Mouse (Mus musculus): ENCODE data around the gene Gjb1. TPM values are rescaled to one million over a fixed set of nuclear protein-coding genes. Genes with fewer than 3 reads are reported as not detected.

The Gjb1 gene
- polyA plus RNA-seq, 1 experiment from 2014 or later = 174 TPM

DNA sequence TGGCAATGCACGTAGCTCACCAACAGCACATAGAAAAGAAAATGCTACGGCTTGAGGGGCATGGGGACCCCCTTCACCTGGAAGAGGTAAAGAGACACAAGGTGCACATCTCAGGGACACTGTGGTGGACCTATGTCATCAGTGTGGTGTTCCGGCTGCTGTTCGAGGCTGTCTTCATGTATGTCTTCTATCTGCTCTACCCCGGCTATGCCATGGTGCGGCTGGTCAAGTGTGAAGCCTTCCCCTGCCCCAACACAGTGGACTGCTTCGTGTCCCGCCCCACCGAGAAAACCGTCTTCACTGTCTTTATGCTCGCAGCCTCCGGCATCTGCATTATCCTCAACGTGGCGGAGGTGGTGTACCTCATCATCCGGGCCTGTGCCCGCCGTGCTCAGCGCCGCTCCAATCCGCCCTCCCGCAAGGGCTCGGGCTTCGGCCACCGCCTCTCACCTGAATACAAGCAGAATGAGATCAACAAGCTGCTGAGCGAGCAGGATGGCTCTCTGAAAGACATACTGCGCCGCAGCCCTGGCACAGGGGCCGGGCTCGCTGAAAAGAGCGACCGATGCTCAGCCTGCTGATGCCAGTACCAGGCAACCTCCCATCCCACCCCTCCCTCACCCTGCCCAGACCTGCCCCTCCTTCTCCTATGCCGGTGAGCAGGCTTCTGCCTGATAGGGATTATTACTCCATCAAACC, 8.4 kb downstream of the Gjb1 start:
- Histone ChIP-seq H3K4me3 (ENCODE audit: low read depth, low read length) (no peak overlapping the region), H3K27ac (ENCODE audit: low read length) (no peak overlapping the region), H3K9ac (ENCODE audit: low read depth, low read length) (no peak overlapping the region), H3K4me2 (ENCODE audit: low read depth, low read length) (no peak overlapping the region), H3K9me3 (replicated peaks; ENCODE audit: control insufficient read depth, low read length) (no peaks in the 10 kb centered on the region), H3K36me3 (ENCODE audit: control insufficient read depth, insufficient read depth) (no peaks in the 10 kb centered on the region), H3K4me1 (ENCODE audit: control insufficient read depth, low read depth, low read length) (no peaks in the 10 kb centered on the region), H3K27me3 (ENCODE audit: control insufficient read depth, insufficient read depth, low read depth, low read length) (peaks cover 30% of the 10 kb centered on the region)
- no peak for ATAC-seq (ENCODE audit: low read depth)
- 23% methylated on average over 31 of the region's 32 CpGs for WGBS (ENCODE audit: insufficient replicate concordance)

DNA sequence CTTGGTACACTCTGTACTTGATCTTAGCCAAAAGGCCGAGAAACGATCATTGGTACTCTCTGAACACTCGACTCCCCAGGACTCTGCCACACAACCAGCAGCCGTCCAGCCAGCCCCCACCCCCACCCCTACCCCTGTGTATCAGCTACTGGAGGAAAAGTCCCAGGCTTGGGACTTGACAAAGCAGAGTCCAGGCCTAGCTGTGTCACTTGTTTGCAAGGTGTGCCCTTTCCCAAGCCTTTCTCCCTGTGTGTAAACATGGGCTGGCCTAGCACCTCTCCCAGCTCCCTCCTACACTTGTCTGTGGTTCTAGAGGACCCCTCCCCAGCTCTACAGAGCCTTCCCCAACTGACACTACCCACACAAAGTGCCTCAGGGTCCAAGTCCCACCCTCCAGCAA, 10.0 kb downstream of the Gjb1 start:
- peak; percentile 74 for ATAC-seq (ENCODE audit: low read depth)
- H3K27ac ChIP-seq (ENCODE audit: low read length) = no peak overlapping the region
- no peaks in the 10 kb centered on the region for H3K9me3 ChIP-seq (replicated peaks; ENCODE audit: control insufficient read depth, low read length)
- 50% methylated on average over 4 of the region's 4 CpGs for WGBS (ENCODE audit: insufficient replicate concordance)
- no peaks in the 10 kb centered on the region for H3K4me1 ChIP-seq (ENCODE audit: control insufficient read depth, low read depth, low read length)
- no peaks in the 10 kb centered on the region for H3K36me3 ChIP-seq (ENCODE audit: control insufficient read depth, insufficient read depth)
- H3K4me3 ChIP-seq (ENCODE audit: low read depth, low read length) = no peak overlapping the region
- no peak overlapping the region for H3K4me2 ChIP-seq (ENCODE audit: low read depth, low read length)
- peaks cover 30% of the 10 kb centered on the region for H3K27me3 ChIP-seq (ENCODE audit: control insufficient read depth, insufficient read depth, low read depth, low read length)
- no peak overlapping the region for H3K9ac ChIP-seq (ENCODE audit: low read depth, low read length)

DNA sequence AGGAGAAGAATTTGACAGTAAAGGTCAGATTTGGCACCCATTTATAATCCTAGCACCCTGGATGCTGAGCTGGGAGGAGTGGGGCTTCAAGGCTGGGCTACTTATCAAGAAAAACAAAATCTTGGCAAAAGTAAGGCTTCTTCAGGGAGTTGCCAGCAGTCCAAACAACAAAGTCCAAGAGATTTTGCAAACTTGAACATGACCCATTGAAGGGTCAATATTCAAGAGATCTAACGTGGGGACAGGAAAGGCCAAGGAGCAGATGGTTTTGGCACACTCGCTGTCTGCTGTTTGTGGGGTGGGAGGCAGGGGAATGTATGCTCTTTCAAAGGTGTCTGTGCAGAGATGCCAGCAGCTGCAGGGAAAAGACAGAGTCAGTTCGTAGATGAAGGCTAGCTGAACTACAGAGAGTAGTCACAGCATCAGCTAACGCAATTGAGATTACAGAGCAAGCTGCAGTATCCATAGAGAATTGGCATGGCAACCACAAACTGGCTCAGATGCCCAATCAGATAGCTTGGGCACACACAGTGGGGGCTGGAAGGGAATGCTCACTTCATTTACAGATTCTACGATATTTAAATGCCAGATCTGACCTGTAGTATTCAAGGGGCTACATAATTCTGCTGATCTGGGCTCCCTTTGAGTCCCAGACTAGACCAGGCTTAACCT, 12.8 kb downstream of the Gjb1 start:
- no peak overlapping the region for H3K27ac ChIP-seq (ENCODE audit: low read length)
- no peaks in the 10 kb centered on the region for H3K4me1 ChIP-seq (ENCODE audit: control insufficient read depth, low read depth, low read length)
- H3K4me3 ChIP-seq (ENCODE audit: low read depth, low read length) = no peak overlapping the region
- no peaks in the 10 kb centered on the region for H3K9me3 ChIP-seq (replicated peaks; ENCODE audit: control insufficient read depth, low read length)
- 48% methylated on average over 5 of the region's 5 CpGs for WGBS (ENCODE audit: insufficient replicate concordance)
- H3K9ac ChIP-seq (ENCODE audit: low read depth, low read length) = no peak overlapping the region
- no peak overlapping the region for H3K4me2 ChIP-seq (ENCODE audit: low read depth, low read length)
- H3K27me3 ChIP-seq (ENCODE audit: control insufficient read depth, insufficient read depth, low read depth, low read length) = peaks cover 14% of the 10 kb centered on the region
- ATAC-seq (ENCODE audit: low read depth) = no peak
- H3K36me3 ChIP-seq (ENCODE audit: control insufficient read depth, insufficient read depth) = no peaks in the 10 kb centered on the region

DNA sequence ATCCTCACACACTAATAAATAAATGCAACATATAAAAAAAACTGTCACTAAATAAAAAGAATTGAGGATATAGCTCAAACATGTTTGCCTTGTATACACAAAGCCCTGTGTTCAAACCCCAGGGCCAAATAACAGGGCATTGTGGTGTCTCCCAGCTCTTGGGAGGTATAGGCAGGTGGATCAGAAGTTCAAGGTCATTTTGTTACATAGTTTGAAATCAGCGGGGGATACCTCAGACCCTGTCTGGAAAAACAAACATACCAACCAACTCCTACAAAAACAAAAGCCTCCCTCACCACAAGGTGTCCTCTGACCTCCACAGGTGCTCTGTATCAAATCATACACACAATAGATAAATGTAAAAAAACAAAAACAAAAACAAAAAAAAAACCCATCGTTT, 18.2 kb downstream of the Gjb1 start:
- Histone ChIP-seq H3K36me3 (ENCODE audit: control insufficient read depth, insufficient read depth) (no peaks in the 10 kb centered on the region), H3K4me3 (ENCODE audit: low read depth, low read length) (no peak overlapping the region), H3K27ac (ENCODE audit: low read length) (no peak overlapping the region), H3K27me3 (ENCODE audit: control insufficient read depth, insufficient read depth, low read depth, low read length) (peaks cover 6% of the 10 kb centered on the region; the same call in 1 of the 2 replicates), H3K9ac (ENCODE audit: low read depth, low read length) (no peak overlapping the region), H3K9me3 (replicated peaks; ENCODE audit: control insufficient read depth, low read length) (no peaks in the 10 kb centered on the region), H3K4me1 (ENCODE audit: control insufficient read depth, low read depth, low read length) (no peaks in the 10 kb centered on the region), H3K4me2 (ENCODE audit: low read depth, low read length) (no peak overlapping the region)
- WGBS (ENCODE audit: insufficient replicate concordance) = 50% methylated on average over 2 of the region's 2 CpGs
- no peak for ATAC-seq (ENCODE audit: low read depth)

DNA sequence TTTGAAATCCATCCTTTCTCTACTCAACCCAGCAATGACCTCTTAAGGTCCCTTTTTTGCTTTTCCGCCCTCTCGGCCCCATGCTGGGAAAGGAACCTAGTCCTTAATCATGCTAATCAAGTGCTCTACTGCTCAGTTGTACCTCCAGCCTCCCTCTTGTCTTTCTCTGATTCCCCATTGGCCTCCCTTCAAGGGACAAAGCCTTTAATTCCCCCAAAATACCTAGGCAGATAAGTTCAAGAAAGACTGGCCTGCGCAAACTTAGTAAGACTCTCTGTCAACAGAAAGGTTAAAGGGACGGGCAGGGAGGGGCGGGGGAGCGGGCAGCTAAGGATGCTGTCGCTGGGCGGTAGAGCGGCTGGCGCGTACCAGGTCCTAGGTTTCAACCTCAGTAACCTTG, 20.3 kb downstream of the Gjb1 start:
- H3K27me3 ChIP-seq (ENCODE audit: control insufficient read depth, insufficient read depth, low read depth, low read length) = peaks cover 6% of the 10 kb centered on the region; the same call in 1 of the 2 replicates
- no peak overlapping the region for H3K4me2 ChIP-seq (ENCODE audit: low read depth, low read length)
- 39% methylated on average over 11 of the region's 11 CpGs for WGBS (ENCODE audit: insufficient replicate concordance)

DNA sequence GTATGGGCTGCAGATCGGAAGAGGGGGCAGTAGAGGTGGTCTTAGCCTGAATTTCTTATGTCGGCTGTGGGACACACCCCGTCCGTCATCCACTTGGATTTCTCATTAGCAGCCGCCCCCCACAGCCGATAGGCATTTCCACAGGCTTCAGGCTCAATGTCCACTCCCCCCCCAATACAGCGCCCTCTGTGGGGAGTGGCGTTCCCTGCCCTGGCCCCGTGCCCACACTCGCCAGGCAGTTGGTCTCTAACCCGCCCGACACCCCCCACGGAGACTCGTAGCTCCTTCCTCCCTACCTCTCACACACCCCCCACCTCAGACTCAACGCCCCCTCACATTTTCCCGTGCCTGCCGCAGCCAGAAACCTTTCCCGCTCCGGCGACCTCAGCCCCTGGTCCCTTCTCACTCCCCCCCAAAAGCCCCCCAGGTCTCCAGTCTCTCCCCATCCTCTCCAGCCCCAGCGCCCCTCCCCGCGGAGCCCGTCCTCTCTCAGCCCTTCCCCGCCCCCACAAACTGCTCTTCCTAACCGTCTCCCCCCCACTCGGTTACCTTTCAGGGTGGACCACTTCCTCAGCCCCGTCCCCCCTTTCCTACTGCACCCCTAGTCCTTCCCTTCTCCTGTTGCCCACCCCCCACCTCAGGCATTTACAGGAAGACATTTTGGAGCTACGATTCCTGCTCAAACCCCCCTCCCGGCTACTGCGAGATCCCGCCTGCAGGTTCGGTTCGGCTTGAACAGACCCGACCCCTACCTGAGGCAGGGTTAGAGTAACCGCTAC, 43.0 kb downstream of the Gjb1 start:
- Histone ChIP-seq H3K9ac (ENCODE audit: low read depth, low read length) (peak overlapping the region; percentile 71), H3K9me3 (replicated peaks; ENCODE audit: control insufficient read depth, low read length) (no peaks in the 10 kb centered on the region), H3K27me3 (ENCODE audit: control insufficient read depth, insufficient read depth, low read depth, low read length) (no peaks in the 10 kb centered on the region), H3K27ac (ENCODE audit: low read length) (no peak overlapping the region), H3K4me2 (ENCODE audit: low read depth, low read length) (peak overlapping the region; percentile 72), H3K4me3 (ENCODE audit: low read depth, low read length) (peak overlapping the region; percentile 68), H3K36me3 (ENCODE audit: control insufficient read depth, insufficient read depth) (no peaks in the 10 kb centered on the region), H3K4me1 (ENCODE audit: control insufficient read depth, low read depth, low read length) (no peaks in the 10 kb centered on the region; the same call in none of the 2 replicates)
- ATAC-seq (ENCODE audit: low read depth) = peak; percentile 12; the same call in 1 of the 2 replicates
- WGBS (ENCODE audit: insufficient replicate concordance) = 19% methylated on average over 29 of the region's 36 CpGs

More for the DNA sequence above, 20.3 kb downstream of the Gjb1 start:
- no peak overlapping the region for H3K4me3 ChIP-seq (ENCODE audit: low read depth, low read length)
- H3K4me1 ChIP-seq (ENCODE audit: control insufficient read depth, low read depth, low read length) = no peaks in the 10 kb centered on the region
- H3K27ac ChIP-seq (ENCODE audit: low read length) = no peak overlapping the region
- no peaks in the 10 kb centered on the region for H3K36me3 ChIP-seq (ENCODE audit: control insufficient read depth, insufficient read depth)
- H3K9ac ChIP-seq (ENCODE audit: low read depth, low read length) = no peak overlapping the region
- no peak for ATAC-seq (ENCODE audit: low read depth)
- no peaks in the 10 kb centered on the region for H3K9me3 ChIP-seq (replicated peaks; ENCODE audit: control insufficient read depth, low read length)

DNA sequence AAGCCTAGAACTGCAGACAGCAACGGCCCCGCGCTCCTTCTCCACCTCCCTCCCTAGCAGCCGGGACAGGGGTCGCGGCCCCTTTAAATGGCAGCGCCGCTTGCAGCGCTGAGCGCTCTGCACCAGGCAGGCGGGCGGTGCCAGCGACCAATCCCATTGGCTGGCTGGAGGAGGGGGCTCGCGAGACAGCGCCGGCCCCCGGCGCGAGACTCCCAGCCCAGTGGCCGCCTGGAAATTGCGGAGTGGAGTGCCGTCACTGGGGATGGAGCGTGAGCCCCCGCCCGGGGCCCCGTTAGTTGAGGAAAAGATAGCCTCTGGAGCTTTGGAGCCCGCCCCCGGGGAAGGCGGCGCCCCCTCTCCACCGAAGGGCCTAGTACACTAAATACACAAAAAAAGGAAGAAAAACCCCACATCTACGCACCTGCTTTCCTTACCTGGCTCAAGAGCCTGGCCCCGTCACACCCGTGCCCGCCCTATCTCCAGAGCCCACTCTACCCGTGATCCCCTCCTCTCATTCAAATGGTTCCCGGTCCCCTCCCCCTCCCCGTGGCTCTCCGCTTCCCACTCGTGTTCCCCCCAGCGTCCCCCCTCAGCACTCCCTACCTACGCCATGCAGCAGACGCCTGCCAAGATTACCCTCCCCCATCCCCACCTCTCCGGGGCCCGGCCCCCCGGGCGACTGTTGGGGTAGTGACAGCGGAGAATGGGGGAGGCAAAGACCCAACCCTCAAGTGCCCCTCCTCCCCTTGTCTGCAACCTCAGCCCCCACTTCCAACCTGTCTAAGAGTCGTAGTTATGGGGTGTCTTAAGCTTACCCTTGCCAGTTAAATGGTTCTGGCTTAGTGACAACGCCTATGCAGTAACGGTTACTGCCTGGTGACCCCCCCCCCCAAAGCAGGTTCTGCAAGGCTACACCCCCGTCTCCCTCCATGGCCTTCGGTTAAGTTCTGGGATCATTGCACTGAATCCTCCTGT, 43.8 kb downstream of the Gjb1 start:
- Histone ChIP-seq H3K9me3 (replicated peaks; ENCODE audit: control insufficient read depth, low read length) (no peaks in the 10 kb centered on the region), H3K27me3 (ENCODE audit: control insufficient read depth, insufficient read depth, low read depth, low read length) (no peaks in the 10 kb centered on the region), H3K9ac (ENCODE audit: low read depth, low read length) (peak overlapping the region; percentile 71), H3K36me3 (ENCODE audit: control insufficient read depth, insufficient read depth) (no peaks in the 10 kb centered on the region), H3K4me1 (ENCODE audit: control insufficient read depth, low read depth, low read length) (no peaks in the 10 kb centered on the region; the same call in none of the 2 replicates), H3K4me3 (ENCODE audit: low read depth, low read length) (peak overlapping the region; percentile 68), H3K4me2 (ENCODE audit: low read depth, low read length) (peak overlapping the region; percentile 72), H3K27ac (ENCODE audit: low read length) (no peak overlapping the region)
- whole genome bisulfite sequencing (ENCODE audit: insufficient replicate concordance) = 19% methylated on average over 54 of the region's 54 CpGs
- peak; percentile 95 for ATAC-seq (ENCODE audit: low read depth)

DNA sequence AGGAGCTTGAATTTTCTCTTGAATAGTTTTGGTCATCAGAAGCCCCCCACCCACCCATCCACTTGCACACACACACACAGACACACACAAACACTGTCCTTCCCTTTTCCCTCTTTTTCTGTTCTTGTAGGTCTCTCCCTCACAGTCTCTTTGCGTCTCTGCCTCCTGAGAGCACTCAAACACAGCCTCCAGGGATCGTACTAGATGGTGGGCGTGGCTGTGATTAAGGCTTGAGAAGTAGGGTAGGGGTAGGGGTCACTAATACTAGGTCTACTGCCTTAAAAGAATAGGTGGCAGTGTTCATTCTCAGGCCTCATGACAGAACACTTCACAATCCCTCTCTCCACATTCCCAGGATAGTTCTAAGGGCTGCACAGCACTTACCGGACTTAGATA, 44.5 kb downstream of the Gjb1 start, which contains the start of gene Zmym3:
Gene Zmym3 (minus strand): TSS at position 150 of the 396 bp plus-strand sequence.
- ATAC-seq (ENCODE audit: low read depth) = no peak
- 37% methylated on average over 4 of the region's 4 CpGs for WGBS (ENCODE audit: insufficient replicate concordance)
- Histone ChIP-seq H3K4me3 (ENCODE audit: low read depth, low read length) (peak within 1 kb of the TSS; percentile 68), H3K27me3 (ENCODE audit: control insufficient read depth, insufficient read depth, low read depth, low read length) (no peaks in the 10 kb centered on the region), H3K9me3 (replicated peaks; ENCODE audit: control insufficient read depth, low read length) (no peaks in the 10 kb centered on the region), H3K4me1 (ENCODE audit: control insufficient read depth, low read depth, low read length) (no peaks in the 10 kb centered on the region; the same call in none of the 2 replicates), H3K27ac (ENCODE audit: low read length) (no peak within 1 kb of the TSS), H3K4me2 (ENCODE audit: low read depth, low read length) (peak within 1 kb of the TSS; percentile 72), H3K36me3 (ENCODE audit: control insufficient read depth, insufficient read depth) (no peaks in the 10 kb centered on the region), H3K9ac (ENCODE audit: low read depth, low read length) (peak within 1 kb of the TSS; percentile 57)

Data from liver, embryonic 16.5 days (tissue).